Mouse (Mus musculus): ENCODE results near the gene Chmp3.

Chmp3 gene

DNA sequence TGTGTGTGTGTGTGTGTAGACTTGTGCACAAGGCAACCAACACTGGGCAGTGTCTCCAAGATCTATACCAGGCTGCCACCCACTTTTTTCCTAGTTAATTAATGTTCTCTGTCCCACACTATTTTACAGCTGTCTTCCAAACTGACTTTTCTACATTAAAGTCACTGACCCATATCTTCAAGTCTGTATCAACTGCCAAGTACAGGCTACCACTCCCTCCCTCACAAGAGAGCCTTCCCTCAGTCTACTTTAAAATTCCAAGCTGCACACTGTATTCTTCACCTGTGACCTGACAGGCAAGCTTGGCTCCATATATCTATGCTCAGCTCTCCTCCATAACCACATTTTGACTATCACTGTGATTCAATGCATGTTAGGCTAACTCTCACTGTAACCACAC lies 69.6 kb downstream of the Chmp3 start:
- DNase-seq, result no peak

DNA sequence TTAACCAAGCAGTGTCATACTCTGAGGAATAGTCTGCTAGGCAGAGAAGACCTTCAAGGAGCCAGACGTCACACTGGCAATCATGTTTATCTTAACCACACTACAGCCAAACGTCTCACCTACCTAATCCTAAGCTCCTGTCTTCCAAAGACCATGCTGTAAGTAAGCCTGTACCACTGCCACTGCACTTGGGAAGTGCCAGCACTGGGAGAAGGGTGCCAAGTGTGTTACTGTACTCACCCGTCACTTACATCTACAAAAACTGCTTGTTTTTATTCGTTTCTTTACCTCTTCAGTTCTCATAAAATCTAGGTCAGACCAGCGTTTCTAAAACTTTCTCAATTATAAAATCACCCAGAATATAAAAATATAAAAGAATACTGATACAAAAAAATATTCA lies 73.4 kb downstream of the Chmp3 start:
- no peak for DNase-seq

DNA sequence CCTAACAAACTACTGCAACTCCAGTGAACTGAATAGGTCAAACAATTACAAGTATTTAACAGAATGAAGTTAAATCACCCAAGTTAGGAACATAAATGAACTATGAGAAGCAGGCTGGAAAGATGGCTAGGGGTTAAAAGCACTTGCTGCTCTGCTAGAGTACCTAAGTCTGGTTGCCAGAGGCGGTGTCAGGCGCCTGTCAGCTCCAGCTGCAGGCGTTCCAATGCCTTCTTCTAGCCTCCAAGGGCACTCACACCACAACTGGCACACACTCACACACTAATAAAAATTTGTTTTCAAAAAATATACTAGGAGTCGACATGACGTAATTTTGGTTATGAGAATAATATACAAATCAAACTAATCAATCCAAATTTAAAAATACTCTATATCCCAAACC lies 78.0 kb downstream of the Chmp3 start:
- no peak for DNase-seq

DNA sequence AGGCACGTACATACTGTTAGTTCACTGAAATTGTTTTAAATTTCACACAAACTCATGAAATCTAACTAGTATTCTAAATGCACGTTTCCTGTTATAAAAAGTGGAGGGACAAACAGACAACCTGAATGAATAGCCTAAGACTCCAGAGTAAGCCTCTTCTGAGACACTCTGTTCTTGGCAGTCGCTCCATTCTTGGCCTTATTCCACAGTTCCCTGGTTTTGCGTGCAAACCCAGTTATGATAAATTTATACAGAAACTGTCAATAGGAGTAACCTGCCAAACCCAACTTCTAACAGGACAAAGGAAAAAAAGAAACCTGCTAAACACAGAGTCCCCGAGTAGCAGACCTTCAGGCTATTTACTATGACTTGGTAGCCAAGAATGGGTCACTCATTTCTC lies 78.4 kb downstream of the Chmp3 start:
- DNase-seq, result no peak

DNA sequence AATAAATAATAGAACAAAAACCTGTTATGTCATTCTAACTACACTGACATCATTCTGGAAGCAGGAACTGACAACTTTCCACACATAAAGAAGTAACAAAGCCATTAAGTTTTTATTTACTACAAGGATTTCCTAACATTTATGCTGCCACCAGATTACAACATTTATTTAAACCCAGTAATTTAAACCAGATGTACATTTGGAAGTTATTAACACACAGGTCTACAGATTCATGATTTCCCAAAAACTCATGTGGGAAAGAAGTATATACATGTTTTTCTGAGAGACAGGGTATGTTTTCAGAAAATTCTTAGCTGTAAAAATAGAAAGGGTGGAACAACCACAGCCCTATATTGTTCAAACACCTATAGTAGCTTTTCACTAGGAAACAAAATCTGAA lies 81.1 kb downstream of the Chmp3 start:
- no peak for DNase-seq

DNA sequence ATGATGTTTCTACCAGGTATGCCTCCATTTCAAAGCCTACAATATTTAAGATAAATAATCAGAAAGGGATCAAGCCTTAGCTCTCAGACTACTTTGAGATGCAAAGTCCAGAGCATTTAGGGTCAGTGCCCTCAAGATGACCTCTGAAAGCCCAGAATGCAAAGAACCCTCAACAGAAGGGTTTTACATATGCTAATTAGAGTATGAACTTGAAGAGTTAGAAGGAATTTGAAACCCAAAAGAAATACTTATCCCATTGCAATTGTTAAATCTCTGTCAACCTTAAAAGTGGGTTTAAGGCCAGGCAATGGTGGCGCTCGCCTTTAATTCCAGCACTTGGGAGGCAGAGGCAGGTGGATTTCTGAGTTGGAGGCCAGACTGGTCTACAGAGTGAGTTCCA lies 82.4 kb downstream of the Chmp3 start:
- DNase-seq, result no peak

DNA sequence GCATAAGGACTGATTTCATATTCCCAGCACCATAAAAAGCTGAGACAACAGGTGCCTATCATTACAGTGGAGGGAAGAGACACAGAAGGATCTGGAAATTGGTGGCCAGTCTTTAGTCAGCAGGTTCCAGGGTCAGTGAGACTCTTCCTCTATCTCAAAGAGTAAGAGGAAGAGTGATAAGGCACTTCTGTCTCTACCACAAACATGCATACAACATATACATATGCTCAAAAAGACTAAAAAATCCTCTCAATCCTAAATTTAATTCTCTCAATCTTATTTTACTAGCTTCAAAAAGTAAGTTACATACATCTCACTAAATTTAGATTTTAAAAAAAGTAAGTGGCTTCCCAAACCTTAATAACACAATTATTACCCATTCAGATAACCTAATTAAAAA lies 83.7 kb downstream of the Chmp3 start:
- no peak for DNase-seq

DNA sequence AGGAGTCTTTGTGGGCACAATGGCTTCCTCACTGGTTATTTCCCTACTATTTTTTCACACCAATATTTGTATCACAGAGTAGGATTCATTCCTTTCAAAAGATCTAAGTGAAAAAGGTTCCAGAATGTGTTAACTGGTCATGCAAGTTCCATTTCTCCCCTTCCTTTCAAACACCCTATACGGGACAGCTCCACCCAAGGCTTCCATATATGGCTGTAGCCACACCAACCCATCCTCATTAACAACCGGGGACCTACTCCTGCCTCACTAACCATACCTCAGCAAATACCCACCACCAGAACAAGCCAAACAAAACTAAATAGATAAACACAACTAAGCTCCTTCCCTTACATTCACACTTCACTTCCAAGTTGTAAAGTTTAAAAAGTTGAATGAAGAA lies 87.6 kb downstream of the Chmp3 start:
- no peak for DNase-seq

DNA sequence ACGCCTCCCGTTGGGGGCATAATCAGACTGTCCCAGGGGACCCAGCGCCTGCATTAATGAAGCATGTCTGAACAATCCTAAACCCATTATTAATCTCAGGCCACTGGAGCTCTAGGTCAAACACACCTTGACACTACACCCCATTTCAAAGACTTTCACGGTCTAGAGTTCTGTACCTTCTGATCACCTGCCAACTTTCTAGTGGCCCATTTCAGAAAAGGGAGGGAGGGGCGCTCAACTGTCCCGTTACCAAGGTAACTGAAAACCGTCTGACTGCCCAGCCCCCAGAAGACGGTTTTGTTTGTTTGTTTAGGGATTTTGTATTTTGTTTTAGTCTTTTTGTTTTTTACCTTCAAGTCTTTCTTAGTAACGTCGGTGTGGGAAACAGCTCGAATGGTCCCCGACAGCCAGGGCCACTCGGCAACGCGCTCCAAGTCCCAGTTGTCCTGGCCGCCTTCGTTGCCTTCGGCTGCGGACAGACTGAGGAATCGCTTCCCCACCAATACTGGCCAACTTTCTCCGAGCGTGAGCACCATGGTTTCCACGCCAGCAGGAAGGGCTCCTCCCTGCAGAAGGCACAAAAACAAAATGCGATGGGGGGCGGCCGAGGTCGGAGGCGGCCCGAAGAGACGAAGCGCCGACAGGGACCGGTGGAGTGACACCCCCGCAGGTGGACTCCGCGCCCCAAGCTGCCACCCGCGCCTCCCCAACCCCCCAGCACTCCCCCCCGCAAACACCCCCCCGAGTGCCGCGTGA lies 88.3 kb downstream of the Chmp3 start:
- DNase-seq, result peak; percentile 49

Measured in kidney, adult 11 months (tissue).